Mouse (Mus musculus) E14TG2a.4 (cell line): ENCODE measurements around the gene Pan3.

Source experiments
- CTCF ChIP-seq: conservative IDR thresholded peaks from 2 replicates; pipeline ENCODE4 v1.5.1; 2014; ENCODE audit warnings: low read length
- POU5F1 ChIP-seq: IDR thresholded peaks from 2 replicates; pipeline ENCODE4 v1.6.1; 2014; ENCODE audit warnings: low read length, borderline replicate concordance

GRCm38 (mm10) chr5:147390772-147391171 lies 39.2 kb upstream of the Pan3 start:
- no peak for TF ChIP-seq CTCF
- no peak for TF ChIP-seq POU5F1
